Mouse (Mus musculus): Measurements from ENCODE around the gene Izumo2. TPM values are rescaled to one million over a fixed set of nuclear protein-coding genes. Genes with fewer than 3 reads are reported as not detected.

Gene Izumo2
- polyA plus RNA-seq, 1 experiment from 2014 or later, result not detected

DNA sequence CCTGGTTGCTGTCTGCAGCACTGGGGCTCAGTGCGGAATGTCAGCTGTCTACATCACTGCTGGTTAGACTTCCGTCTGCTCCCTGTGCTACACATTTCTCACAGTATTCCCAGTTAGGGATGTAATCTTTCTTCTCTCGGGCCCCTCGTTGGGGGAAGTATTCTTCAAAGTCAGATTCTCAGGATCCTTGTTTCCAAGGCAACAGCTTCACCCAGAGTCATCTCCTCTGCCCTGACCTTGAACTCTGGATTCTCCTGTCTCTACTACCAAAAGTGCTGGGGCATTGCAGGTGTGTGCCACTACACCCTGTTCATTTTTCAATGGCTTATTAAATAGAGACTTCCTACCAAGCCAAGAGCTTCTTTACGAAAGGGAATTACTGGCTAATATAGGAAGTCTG is 18.6 kb downstream of the Izumo2 start:
- WGBS (ENCODE audit: insufficient replicate concordance), result 66% methylated on average over 5 of the region's 5 CpGs
- Histone ChIP-seq H3K4me3 (ENCODE audit: low read depth, low read length) (no peak overlapping the region), H3K9ac (ENCODE audit: low read depth, low read length) (no peak overlapping the region), H3K36me3 (ENCODE audit: control insufficient read depth, insufficient read depth, low read length) (no peaks in the 10 kb centered on the region), H3K27me3 (ENCODE audit: control insufficient read depth, insufficient read depth, low read length) (no peaks in the 10 kb centered on the region), H3K4me1 (ENCODE audit: control insufficient read depth, insufficient read depth, low read length) (no peaks in the 10 kb centered on the region), H3K27ac (ENCODE audit: low read depth, low read length) (no peak overlapping the region), H3K4me2 (no peak overlapping the region), H3K9me3 (replicated peaks; ENCODE audit: control insufficient read depth, low read length) (no peaks in the 10 kb centered on the region)
- no peak for ATAC-seq (replicated peaks; ENCODE audit: insufficient number of reproducible peaks, low FRiP score, low TSS enrichment)

DNA sequence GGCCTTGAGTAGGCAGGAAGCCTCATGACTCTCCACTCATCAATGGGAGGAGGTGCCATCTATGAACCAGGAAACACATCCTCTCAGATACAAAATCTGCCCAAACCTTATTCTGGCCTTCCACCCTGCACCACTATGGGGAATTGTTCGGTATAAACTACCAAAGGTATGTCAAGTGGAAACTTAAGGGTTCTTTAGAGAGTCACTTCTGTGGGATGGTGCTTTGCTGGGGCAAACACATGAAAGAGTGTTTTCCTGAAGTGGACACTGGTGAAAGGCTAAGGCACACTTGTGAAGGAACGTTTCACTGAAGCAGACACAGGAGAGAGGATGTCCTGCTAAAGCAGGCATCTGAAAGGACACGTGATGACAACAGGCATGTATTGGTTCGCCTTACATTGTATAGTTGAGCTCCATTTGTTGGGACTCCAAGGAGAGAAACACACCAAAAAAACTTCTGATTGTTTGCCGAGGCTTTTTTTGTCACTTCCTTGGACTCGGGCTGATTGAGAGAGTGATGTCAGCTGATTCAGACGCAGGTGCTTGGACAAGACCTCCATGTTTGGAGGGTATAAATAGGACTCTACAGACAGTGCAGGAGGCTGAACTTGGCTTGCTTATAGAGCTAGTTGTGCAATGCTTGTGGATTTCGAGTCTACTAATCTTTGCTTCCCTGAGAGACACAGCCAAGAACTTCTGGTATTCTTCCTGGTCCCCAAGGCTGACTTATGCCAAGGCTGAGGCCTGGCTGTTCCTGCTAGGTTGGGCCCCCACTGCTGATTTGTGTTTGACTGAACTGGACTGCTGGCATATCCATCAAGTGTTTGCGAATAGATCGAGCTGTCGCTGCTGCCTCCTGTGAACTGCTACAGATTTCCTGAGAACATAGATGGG is 19.8 kb downstream of the Izumo2 start:
- no peaks in the 10 kb centered on the region for H3K9me3 ChIP-seq (replicated peaks; ENCODE audit: control insufficient read depth, low read length)

DNA sequence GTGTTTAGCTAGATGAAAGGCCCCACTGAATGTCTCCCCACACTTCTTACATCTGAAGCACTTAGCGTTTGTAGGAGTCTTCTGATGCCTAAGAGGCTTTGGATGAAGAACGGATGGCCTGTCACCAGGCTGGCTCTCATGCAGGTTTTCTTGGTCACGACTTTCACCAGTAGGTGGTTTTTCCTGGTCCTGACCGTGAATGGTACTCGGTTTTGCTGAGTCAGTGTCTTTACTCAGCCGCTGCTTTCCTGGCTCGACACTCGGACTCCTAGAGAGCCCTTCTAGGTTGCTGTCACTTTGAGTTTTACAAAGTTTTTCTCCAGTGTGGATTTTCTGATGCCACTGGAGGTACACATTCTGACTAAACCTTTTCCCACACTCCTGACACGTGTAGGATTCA is 25.2 kb downstream of the Izumo2 start:
- Histone ChIP-seq H3K36me3 (ENCODE audit: control insufficient read depth, insufficient read depth, low read length) (no peaks in the 10 kb centered on the region), H3K27me3 (ENCODE audit: control insufficient read depth, insufficient read depth, low read length) (no peaks in the 10 kb centered on the region), H3K27ac (ENCODE audit: low read depth, low read length) (no peak overlapping the region), H3K4me1 (ENCODE audit: control insufficient read depth, insufficient read depth, low read length) (no peaks in the 10 kb centered on the region), H3K9me3 (replicated peaks; ENCODE audit: control insufficient read depth, low read length) (no peaks in the 10 kb centered on the region), H3K4me2 (no peak overlapping the region), H3K9ac (ENCODE audit: low read depth, low read length) (no peak overlapping the region), H3K4me3 (ENCODE audit: low read depth, low read length) (no peak overlapping the region)
- no peak for ATAC-seq (replicated peaks; ENCODE audit: insufficient number of reproducible peaks, low FRiP score, low TSS enrichment)
- 81% methylated on average over 9 of the region's 9 CpGs for WGBS (ENCODE audit: insufficient replicate concordance)

More for the DNA sequence above, 19.8 kb downstream of the Izumo2 start:
- Histone ChIP-seq H3K9ac (ENCODE audit: low read depth, low read length) (no peak overlapping the region), H3K27me3 (ENCODE audit: control insufficient read depth, insufficient read depth, low read length) (no peaks in the 10 kb centered on the region), H3K4me2 (no peak overlapping the region), H3K4me3 (ENCODE audit: low read depth, low read length) (no peak overlapping the region), H3K4me1 (ENCODE audit: control insufficient read depth, insufficient read depth, low read length) (no peaks in the 10 kb centered on the region), H3K36me3 (ENCODE audit: control insufficient read depth, insufficient read depth, low read length) (no peaks in the 10 kb centered on the region), H3K27ac (ENCODE audit: low read depth, low read length) (no peak overlapping the region)
- 74% methylated on average over 11 of the region's 11 CpGs for WGBS (ENCODE audit: insufficient replicate concordance)
- ATAC-seq (replicated peaks; ENCODE audit: insufficient number of reproducible peaks, low FRiP score, low TSS enrichment), result no peak

DNA sequence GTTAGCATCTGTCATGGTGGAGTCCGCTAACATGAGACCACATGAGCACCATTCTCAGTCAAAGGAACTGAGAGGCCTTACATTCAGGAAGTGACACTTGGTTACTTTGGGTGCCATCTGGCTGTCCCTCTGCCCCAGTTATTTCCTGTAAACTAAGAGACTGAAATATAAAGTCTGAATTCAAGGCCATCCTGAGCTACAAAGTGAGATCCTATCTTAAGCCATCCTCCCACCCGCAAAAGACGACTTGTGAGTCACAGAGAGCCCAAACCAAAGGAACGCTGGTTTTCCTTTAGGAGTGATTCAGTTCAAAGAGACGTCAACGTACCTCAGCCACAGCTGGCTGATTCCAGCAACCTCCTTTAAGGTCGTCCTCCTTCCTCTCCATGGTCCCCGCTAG is 32.8 kb downstream of the Izumo2 start:
- Histone ChIP-seq H3K4me3 (ENCODE audit: low read depth, low read length) (no peak overlapping the region), H3K36me3 (ENCODE audit: control insufficient read depth, insufficient read depth, low read length) (no peaks in the 10 kb centered on the region), H3K4me1 (ENCODE audit: control insufficient read depth, insufficient read depth, low read length) (peaks cover 4% of the 10 kb centered on the region; the same call in 1 of the 2 replicates), H3K9me3 (replicated peaks; ENCODE audit: control insufficient read depth, low read length) (no peaks in the 10 kb centered on the region), H3K4me2 (no peak overlapping the region), H3K9ac (ENCODE audit: low read depth, low read length) (no peak overlapping the region), H3K27me3 (ENCODE audit: control insufficient read depth, insufficient read depth, low read length) (peaks cover 4% of the 10 kb centered on the region; the same call in 1 of the 2 replicates), H3K27ac (ENCODE audit: low read depth, low read length) (no peak overlapping the region)
- 77% methylated on average over 8 of the region's 8 CpGs for WGBS (ENCODE audit: insufficient replicate concordance)
- no peak for ATAC-seq (replicated peaks; ENCODE audit: insufficient number of reproducible peaks, low FRiP score, low TSS enrichment)

DNA sequence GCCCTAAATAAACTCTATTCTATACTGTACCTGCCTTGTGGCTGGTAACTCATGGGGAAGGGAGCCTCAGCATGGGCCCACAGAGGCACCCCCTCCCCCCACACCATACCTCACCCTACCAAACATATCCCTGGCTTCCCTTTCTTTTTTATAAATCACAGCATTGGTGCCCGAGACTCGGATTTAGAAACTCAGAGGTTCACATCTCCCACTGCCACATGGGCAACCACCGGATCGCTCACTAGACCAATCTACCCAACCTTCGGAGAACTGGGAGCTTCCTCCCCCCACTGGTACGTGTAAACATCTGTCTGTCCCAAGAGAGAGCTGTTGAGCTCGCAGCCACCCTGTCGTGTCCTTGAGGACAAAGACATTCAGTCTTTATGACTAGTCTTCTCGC is 35.7 kb downstream of the Izumo2 start:
- WGBS (ENCODE audit: insufficient replicate concordance), result 52% methylated on average over 9 of the region's 9 CpGs
- no peak overlapping the region for H3K4me2 ChIP-seq
- H3K27me3 ChIP-seq (ENCODE audit: control insufficient read depth, insufficient read depth, low read length), result peaks cover 4% of the 10 kb centered on the region; the same call in 1 of the 2 replicates
- no peak overlapping the region for H3K4me3 ChIP-seq (ENCODE audit: low read depth, low read length)
- no peaks in the 10 kb centered on the region for H3K36me3 ChIP-seq (ENCODE audit: control insufficient read depth, insufficient read depth, low read length)
- H3K27ac ChIP-seq (ENCODE audit: low read depth, low read length), result no peak overlapping the region
- no peak overlapping the region for H3K9ac ChIP-seq (ENCODE audit: low read depth, low read length)
- peaks cover 12% of the 10 kb centered on the region for H3K4me1 ChIP-seq (ENCODE audit: control insufficient read depth, insufficient read depth, low read length)
- H3K9me3 ChIP-seq (replicated peaks; ENCODE audit: control insufficient read depth, low read length), result no peaks in the 10 kb centered on the region
- ATAC-seq (replicated peaks; ENCODE audit: insufficient number of reproducible peaks, low FRiP score, low TSS enrichment), result no peak

DNA sequence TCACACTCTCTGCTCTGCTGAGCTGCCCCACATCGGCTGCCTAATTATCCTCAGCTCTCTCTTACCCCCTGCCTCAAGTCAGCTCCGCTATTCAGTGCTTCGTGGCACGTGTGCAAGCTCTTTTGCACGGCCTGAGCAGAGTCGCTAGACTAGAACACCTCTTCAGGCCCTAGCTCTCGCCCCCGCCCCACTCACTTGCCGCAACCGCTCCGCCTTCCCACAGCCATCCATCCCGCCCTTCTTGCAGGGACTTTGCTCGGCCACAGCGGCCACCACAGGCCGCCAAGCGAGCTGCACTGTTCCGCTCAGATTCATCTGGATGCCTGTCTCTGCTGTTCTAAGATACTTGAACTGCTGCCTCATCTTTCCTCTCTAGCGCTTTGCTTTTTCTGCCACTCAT is 36.5 kb downstream of the Izumo2 start:
- Histone ChIP-seq H3K27ac (ENCODE audit: low read depth, low read length) (no peak overlapping the region), H3K36me3 (ENCODE audit: control insufficient read depth, insufficient read depth, low read length) (no peaks in the 10 kb centered on the region), H3K4me3 (ENCODE audit: low read depth, low read length) (peak overlapping the region; percentile 44), H3K9me3 (replicated peaks; ENCODE audit: control insufficient read depth, low read length) (no peaks in the 10 kb centered on the region), H3K27me3 (ENCODE audit: control insufficient read depth, insufficient read depth, low read length) (peaks cover 4% of the 10 kb centered on the region; the same call in 1 of the 2 replicates), H3K4me1 (ENCODE audit: control insufficient read depth, insufficient read depth, low read length) (peaks cover 12% of the 10 kb centered on the region), H3K4me2 (peak overlapping the region; percentile 76), H3K9ac (ENCODE audit: low read depth, low read length) (peak overlapping the region; percentile 46; the same call in 1 of the 2 replicates)
- under 1% methylated on average over 18 of the region's 18 CpGs for WGBS (ENCODE audit: insufficient replicate concordance)
- ATAC-seq (replicated peaks; ENCODE audit: insufficient number of reproducible peaks, low FRiP score, low TSS enrichment), result no peak; the same call in 1 of the 2 replicates

DNA sequence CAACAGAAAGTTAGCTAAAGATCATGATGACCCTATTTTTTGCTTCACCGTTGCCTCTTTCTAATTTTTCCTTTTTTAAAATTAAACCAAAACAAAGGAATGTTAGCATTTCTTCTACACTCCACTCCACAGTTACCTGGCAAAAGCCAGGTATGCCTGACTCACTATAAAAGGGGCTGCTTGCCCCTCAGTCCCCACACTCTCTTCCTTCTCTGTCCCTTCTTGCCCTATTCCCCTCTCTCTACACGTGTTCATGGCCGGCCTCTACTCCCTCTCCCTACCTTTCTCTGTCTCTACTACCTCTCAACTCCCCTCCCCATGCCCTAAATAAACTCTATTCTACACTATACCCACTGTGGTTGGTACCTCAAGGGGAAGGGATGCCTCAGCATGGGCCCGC is 38.6 kb downstream of the Izumo2 start:
- Histone ChIP-seq H3K27me3 (ENCODE audit: control insufficient read depth, insufficient read depth, low read length) (peaks cover 4% of the 10 kb centered on the region; the same call in 1 of the 2 replicates), H3K4me1 (ENCODE audit: control insufficient read depth, insufficient read depth, low read length) (peaks cover 12% of the 10 kb centered on the region), H3K27ac (ENCODE audit: low read depth, low read length) (no peak overlapping the region), H3K4me3 (ENCODE audit: low read depth, low read length) (peak overlapping the region; percentile 57), H3K36me3 (ENCODE audit: control insufficient read depth, insufficient read depth, low read length) (peaks cover 2% of the 10 kb centered on the region; the same call in 1 of the 2 replicates), H3K9ac (ENCODE audit: low read depth, low read length) (no peak overlapping the region), H3K4me2 (peak overlapping the region; percentile 88), H3K9me3 (replicated peaks; ENCODE audit: control insufficient read depth, low read length) (no peaks in the 10 kb centered on the region)
- 61% methylated on average over 4 of the region's 4 CpGs for WGBS (ENCODE audit: insufficient replicate concordance)
- no peak for ATAC-seq (replicated peaks; ENCODE audit: insufficient number of reproducible peaks, low FRiP score, low TSS enrichment)

DNA sequence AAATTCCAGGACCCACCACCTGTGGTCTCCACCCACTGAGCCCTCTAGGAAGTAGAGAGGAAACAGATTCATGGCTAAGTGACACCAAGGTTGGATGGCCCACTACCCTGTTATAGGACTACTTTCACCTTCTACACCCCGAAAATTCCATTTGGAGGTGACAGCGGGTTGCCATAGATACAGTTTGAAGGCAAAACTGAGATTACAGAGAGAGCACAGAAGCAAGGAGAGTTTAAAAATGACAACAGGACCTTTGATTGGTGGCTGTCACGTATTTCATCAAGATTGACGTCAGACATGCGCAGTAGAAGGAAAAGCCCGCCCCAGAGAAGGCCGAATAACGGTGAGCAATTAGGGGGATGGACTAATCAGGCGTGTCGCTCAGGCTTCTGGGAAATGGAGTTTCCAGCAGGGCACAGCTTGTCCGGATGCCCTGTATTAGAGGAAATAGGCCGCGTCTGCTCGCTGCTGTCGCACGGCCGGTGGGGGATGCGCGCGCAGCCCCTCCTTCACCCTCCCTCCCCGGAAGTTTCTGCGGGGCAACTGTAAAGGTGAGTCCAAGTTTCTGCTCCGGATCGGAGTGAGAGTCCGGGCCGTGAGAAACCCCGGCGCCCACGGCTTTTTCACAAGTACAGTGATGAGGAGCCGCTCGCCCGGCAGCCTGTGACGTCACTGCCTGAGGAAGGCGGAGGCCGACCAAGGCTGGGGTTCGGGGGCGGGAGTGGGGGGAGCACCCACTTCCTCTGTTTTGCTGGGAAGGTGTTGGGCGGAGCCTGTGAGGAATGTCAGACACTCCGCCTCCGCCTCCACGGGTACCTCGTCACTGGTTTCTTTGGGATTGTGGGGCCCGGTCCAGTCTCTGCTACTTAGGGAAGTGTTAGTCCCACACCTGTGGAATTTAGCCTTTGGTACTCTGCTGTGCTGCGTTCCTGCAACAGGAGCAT is 39.8 kb downstream of the Izumo2 start, which contains the start of gene Vrk3:
Vrk3 (plus strand) TSS at position 313 of the 944 bp plus-strand sequence.
- WGBS (ENCODE audit: insufficient replicate concordance), result under 1% methylated on average over 44 of the region's 44 CpGs
- ATAC-seq (replicated peaks; ENCODE audit: insufficient number of reproducible peaks, low FRiP score, low TSS enrichment), result peak; percentile 96
- H3K27ac ChIP-seq (ENCODE audit: low read depth, low read length), result peak within 1 kb of the TSS; percentile 83
- peaks cover 4% of the 10 kb centered on the region; the same call in 1 of the 2 replicates for H3K36me3 ChIP-seq (ENCODE audit: control insufficient read depth, insufficient read depth, low read length)
- H3K4me3 ChIP-seq (ENCODE audit: low read depth, low read length), result peak within 1 kb of the TSS; percentile 57
- no peaks in the 10 kb centered on the region for H3K9me3 ChIP-seq (replicated peaks; ENCODE audit: control insufficient read depth, low read length)
- peak within 1 kb of the TSS; percentile 66 for H3K9ac ChIP-seq (ENCODE audit: low read depth, low read length)
- H3K27me3 ChIP-seq (ENCODE audit: control insufficient read depth, insufficient read depth, low read length), result peaks cover 4% of the 10 kb centered on the region; the same call in 1 of the 2 replicates
- H3K4me2 ChIP-seq, result peak within 1 kb of the TSS; percentile 88
- peaks cover 12% of the 10 kb centered on the region for H3K4me1 ChIP-seq (ENCODE audit: control insufficient read depth, insufficient read depth, low read length)

All from heart, embryonic 11.5 days (tissue).